Mouse (Mus musculus): ENCODE measurements at regions not wholly inside any gene's neighbourhood (a gene's known extent, or its start where the extent isn't known, plus 50 kb on each side); places are given as distances from the start of the nearest gene placed in this dataset.
A peak's percentile ranks its signal among the peaks of the same experiment; 100 is the strongest.
"Not testable (repeated sequence)": the region's sequence is repeated elsewhere in the genome, so short reads cannot be mapped to it uniquely, and the experiment has no call there.

DNA sequence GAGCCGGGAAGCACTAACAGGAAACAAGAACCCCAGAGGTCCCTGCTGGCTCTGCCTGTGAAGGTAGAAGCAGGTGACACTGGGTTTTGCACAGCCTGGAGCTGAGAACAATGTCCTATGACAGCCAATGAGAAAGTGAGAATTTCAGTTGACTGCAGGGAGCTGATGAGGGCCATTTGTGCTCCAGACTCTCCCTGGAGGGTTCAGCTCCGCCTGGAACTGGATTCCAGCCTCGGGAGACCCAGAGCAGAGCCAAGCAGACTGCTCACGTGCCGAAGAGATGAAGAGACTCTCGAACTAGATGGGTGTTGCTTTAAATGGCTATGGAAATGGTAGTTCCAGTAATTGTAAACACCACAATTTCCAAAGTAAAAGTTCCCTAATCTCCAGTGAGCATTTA lies 93.5 kb downstream of the Cand1 start:
- DNase-seq (ENCODE audit: low read depth, low spot score): peak; percentile 57

DNA sequence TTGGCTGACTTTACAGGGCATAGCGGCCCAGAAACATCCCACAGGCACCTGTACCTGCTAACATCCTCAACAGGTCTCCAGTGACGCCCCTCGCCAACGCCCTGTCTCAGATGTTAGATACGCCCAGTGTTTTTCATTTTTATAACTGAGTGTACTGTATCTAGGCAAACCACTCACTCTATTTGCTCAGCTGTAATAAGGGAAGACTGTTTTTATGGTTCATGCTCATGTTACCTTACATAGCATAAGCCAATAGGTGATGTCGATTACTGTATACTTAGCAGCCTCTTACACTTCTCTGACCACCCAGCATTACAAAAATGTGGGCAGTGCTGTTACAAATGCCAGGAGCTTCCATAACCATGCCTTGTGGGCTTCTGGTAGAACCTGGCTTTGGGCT lies 97.0 kb downstream of the Cand1 start:
- DNase-seq (ENCODE audit: low read depth, low spot score): no peak

DNA sequence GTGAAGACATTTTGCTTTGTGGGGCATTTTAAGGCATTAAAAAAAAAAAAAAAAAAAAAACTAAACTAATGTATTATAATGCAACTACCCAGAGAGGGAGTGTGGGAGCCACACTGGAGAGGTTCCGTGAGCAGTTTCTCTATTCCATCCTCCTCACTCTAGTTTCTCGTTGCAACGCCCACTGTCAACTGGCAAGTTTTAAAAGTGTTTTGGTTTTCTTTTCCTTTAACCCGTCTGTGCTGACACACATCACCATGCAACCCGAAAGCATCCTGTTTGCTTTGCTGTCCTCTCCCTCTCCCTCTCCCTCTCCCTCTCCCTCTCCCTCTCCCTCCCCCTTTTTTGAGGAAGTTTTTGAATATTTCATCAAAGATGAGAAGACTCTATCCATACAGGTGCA lies 97.5 kb downstream of the Cand1 start:
- no peak for DNase-seq (ENCODE audit: low read depth, low spot score)

DNA sequence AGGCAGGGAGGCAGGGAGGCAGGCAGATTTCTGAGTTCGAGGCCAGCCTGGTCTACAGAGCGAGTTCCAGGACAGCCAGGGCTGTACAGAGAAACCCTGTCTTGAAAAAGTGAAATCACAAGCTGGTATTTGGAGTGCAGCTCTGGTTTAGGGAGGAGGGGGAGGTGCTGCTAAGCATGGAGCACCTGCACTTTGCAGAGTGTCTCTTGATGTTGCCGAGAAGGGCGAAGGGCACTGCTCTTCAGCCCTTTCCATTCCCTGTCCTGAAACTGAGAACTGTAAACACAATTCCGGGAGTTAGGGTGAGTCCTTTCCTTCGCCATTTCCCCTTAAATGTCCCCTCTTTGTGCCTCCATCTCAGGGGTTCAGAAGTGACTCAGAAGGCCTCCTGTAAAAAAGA lies 101.6 kb downstream of the Cand1 start:
- DNase-seq (ENCODE audit: low read depth, low spot score): no peak

DNA sequence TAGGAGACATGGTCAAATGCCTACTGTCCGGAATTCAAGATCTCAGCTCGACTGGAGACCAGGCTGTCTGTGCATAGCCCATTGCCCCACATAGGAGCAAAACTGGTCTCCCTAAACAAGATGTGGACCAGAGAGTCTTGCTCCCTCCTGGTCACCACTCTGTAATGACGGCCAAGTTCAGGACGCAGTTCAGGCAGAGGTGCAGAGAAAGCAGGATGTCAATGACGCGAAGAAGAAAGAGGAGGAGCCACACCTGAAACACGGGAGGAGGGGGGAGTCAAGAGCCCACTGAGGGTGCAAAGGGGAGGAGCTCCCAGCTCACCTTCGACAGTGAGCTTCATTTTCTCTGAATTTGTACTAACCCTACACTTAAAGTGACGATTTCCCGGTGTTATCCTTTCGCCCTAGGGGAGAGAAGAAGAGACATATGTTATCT lies 104.3 kb downstream of the Cand1 start:
- peak; percentile 31 for DNase-seq (ENCODE audit: low read depth, low spot score)

DNA sequence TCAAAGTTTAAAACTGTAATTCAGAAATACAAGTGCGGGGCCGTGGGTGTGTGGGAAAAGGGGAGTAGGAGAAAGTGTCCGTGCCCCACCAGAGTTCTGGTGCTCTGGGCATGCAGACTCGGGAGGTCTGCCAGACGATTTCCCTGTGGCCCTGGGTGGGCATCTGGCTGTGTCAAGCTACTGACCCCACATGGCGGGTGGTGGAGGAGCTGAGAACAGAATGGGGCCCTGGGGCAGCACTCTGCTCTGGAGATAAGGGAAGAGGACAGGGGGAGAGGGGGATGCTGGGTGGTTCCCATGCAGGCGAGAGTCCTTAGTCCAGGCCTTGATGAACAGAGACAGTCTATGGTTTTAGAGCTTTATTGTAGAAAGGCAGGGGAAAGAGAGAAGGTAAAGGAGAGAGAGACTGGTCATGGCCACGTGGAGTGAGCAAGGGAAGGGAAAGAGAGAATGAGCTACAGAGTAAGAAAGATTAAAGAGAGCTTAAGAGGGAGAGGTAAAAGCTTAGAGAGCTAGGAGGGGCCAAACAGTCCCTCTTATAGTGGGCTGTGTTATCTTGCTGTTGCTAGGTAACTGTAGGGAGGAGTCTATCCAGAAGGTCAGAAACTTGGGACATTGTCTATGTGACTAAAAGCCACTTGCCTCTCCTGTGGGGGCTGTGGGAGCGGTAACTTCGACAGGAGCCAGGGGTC lies 104.9 kb downstream of the Cand1 start:
- peak; percentile 58 for DNase-seq (ENCODE audit: low read depth, low spot score)

DNA sequence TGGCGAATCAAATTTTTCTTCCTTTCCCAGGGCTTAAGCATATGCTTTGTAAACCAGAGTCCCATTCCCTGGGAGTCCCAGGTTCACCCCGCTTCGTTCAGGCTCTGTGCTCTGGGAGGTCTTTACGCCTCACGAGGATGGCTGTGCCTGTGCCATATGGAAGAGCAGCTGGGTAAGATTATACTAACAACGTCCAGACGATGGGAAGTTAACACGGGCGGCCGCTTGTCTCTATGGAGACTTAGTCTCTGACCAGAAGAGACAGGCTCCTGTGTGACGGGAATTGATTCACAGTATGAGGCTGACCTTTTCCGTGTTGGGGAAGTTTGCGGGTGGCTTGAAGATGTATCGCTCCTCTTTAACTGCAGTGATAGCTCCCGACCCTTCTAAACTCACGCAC lies 107.9 kb downstream of the Cand1 start:
- DNase-seq (ENCODE audit: low read depth, low spot score): peak; percentile 48

DNA sequence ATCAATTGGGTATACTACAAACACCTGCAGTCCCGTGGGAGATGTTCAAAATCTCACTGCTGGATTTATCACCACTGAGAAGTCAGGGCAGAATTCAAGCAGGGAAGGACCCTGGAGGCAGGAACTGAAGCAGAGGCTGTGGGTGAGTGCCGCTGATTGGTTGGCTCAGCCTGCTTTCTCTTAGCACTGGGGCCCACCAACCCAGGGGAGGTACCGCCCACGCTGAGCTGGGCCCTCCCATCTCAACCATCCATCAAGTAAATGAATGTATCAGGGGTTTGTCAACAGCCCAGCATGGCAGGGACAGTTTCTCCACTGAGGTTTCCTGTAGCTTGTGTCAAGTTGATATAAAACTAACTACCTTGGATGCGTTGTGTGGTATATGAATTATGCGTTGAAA lies 109.2 kb downstream of the Cand1 start:
- DNase-seq (ENCODE audit: low read depth, low spot score): peak; percentile 81

DNA sequence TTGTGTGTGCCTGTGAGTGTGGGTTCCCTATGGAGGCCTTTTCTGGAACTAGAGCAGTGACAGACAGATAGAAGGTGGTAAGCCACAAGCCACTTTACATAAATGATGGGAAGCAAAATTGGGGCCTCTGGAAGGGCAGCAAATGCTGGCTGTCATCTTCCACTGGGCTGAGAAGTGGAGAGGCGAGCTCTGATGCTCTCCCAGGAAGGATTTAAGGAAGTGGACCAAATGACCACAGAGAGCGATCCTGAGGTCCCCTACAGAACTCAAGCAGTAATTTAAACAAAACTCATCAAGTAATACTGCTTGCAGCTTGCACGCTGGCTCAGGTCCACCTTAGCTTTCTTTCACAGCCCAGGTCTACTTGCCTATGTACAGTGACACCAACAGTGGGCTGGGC lies 111.8 kb downstream of the Cand1 start:
- no peak for DNase-seq (ENCODE audit: low read depth, low spot score)

DNA sequence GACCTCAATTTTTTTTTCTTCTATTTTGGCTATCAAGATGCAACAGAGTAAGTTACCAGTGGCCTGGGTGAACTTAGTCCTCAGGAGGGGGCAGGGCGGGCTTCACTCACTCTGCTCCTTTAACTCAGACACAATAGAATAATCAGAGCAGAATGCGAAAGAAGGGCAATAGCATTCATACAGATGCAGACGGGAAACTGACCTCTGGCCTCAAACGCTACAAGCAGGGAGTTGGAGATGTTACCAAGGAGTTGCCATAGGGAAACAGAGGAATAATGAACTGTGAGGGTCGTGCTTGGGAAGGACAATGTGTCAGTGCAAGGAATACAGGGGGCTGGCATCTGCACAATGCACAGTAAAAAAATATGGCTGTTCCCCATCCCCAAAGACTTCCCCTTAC lies 116.3 kb downstream of the Cand1 start:
- no peak for DNase-seq (ENCODE audit: low read depth, low spot score)

DNA sequence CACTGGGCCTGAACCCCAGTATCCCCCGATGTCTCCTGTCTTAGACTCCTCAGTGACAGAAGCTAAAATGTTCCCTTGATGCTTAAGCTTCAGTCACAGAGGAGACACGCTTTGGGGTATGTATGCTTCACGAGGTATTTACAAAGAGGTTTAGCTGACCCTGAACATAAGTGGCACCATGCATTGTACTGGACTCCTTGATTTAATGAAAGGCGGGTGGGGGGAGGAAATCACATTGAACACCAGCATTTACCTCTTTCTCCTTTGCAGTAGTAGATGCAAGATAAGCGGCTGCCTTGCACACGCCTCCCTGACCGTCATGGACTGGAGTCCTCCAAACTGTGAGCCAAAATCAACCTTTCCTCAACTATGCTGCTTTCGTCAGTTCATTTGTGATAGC lies 117.5 kb downstream of the Cand1 start:
- DNase-seq (ENCODE audit: low read depth, low spot score): peak; percentile 13

DNA sequence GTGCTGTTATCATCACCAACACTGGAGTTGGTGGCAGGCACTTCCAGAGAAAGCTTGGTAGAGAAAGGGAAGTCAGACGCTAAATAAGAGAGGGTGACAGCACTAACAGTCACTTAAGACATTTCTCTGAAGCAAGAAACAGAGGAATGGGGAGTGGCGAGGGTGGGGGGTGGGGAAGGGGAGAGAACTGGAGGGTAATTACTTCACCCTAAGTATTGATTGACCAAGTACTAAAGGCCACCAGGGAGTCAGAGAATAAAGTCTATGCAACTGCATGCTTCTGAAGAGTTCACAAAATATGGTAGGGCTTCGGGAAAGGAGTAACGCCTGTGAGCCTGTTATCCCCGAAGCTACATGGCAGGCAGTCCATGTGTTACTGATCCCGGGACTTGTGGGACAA lies 118.3 kb downstream of the Cand1 start:
- DNase-seq (ENCODE audit: low read depth, low spot score): no peak

DNA sequence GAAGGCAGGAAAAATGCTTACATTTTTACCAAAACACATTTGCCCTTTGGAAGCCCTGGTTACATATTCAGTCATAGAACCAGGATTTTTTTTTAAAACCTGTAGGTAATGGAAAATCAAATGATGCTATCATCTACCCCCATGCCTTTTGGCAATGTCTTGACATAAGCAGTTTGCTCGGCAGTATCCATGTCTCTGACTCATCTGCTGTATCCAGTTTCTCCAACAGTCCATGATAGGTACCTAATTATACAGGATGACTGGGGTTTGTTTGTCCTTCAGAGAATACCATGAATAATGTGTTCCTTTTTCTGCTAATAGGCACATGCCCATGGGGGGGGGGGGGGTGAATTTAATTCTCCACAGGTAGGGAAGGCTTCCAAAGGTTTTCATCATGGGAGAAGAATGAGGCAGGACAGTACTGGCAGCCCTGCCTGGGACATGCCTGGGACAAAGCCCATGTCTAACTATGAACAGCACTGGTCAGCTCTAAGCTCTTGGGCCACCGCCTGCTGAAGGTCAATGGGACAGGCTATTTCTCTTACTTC lies 122.9 kb downstream of the Cand1 start:
- DNase-seq (ENCODE audit: low read depth, low spot score): no peak

DNA sequence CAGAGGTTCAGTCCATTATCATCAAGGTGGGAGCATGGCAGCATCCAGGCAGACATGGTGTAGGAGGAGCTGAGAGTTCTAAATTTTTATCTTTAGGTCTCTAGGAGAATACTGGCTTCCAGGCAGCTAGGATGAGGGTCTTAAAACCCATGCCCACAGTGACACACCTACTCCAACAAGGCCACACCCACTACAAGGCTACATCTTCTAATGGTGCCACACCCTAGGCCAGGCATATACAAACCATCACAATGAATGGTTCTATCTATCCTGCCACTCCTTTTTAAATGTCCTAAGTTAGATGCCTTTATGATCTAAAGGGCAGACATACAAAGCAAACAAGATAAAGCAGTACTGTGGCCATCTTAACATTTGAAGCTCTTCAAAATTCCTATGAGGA lies 124.7 kb downstream of the Cand1 start:
- DNase-seq (ENCODE audit: low read depth, low spot score): not testable (repeated sequence)

DNA sequence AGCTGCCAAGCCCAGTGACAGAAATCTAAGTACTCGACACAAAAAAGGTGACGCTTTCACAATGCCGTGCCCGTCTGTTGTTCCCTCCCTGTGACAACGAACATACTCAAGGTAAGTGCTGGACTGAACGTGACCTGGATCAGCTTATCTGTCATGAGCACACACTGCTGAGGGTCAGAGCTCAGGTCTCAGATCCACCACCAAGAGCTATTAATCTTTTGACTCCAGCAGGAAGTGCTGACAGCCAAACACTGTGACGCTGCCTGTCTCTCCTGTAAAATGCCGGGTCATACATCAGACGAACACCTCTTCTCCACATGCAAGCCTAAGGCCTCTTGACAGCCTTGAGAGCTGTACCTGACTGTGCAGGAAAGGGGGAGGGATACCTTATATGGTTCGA lies 125.2 kb downstream of the Cand1 start:
- DNase-seq (ENCODE audit: low read depth, low spot score): no peak

DNA sequence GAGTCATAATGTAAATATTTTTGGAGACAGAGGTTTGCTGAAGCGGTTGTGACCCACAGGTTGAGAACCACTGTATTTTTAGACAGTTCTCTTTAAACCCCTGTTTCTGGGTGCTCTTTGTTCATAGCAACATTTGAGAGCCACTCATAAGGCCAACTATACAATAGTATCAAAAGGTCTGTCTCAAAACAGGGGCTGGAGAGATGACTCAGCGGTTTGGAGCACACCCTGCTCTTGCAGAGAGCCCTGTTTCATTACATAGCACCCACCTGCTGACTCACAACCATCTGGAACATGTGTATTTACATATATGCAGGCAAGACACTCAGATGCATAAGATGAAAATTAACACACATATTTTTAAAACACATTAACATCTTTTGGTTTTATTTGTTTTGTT lies 128.0 kb downstream of the Cand1 start:
- peak; percentile 18 for DNase-seq (ENCODE audit: low read depth, low spot score)

DNA sequence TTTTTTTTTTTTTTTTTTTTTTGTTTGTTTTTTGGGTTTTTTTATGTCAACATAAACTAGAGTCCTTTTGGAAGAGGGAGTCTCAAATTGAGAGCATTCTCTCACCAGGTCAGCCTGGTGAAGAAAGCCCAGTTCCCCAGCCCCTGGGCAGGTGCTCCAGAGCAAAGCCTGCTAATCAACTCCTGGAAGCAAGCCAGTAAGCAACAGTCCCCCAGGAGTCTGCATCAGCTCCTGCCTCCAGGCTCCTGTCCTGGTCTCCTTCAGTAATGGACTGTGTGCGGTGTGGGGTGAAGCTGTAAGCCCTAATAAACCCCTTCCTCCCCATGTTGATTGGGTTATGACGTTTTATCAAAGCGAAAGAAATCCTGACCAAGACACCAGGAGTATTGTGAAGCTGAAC lies 128.4 kb downstream of the Cand1 start:
- DNase-seq (ENCODE audit: low read depth, low spot score): no peak

DNA sequence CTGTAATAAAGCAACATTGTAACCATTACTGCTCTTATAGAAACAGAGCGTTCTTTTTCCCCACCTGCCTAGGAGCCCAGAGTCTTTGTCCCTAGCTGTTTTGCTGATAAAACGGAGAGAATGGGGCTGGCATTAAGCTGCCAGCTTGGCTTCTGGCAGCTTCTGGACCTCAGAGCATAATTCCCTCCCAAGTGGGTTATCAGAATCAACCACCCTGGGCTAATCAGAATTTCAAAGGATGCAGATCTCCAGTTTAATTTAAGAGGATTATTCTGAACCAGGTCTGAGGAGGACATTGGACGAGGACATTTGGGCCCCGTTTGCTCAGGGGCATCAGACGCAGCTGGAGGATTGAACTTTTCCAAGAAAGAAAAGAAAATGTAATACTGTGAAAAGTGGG lies 129.2 kb downstream of the Cand1 start:
- DNase-seq (ENCODE audit: low read depth, low spot score): no peak

DNA sequence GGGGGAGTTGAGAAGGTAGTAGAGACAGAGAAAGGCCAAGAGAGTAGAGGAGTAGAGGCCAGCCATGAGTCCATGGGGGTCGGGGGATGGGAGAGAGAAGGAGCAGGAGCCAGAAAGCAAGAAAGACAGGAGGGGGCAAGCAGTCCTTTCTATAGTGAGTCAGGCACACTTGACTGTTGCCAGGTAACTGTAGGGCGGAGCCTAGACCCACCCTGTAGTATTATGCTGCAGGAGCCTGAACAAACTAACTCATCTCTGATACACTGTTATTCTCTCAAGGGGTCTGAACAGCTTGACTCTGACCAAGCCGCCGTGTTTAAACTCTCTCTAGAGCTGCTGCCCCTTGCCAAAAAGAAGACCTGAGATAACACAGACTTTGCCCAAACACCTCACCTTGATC lies 130.6 kb downstream of the Cand1 start:
- DNase-seq (ENCODE audit: low read depth, low spot score): peak; percentile 80

DNA sequence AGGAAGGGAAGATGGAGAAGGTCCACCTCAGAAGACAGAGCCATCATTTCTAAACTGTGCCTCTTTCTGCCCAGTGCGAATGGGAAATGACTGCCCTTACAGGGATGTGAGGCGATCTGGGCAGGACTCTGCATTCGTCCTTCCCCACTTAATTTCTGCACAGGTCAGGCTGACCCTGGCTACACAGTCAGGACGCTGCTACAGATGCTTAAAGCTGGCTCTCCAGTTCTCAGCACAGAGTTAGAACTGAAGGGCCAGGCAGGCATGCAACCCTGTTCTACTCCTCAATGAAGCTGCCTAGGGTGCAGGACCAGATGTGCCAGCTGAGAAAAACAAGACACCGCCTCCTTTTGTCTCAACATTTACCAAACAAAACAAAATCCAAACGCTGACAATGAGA lies 132.1 kb downstream of the Cand1 start:
- peak; percentile 16 for DNase-seq (ENCODE audit: low read depth, low spot score)

DNA sequence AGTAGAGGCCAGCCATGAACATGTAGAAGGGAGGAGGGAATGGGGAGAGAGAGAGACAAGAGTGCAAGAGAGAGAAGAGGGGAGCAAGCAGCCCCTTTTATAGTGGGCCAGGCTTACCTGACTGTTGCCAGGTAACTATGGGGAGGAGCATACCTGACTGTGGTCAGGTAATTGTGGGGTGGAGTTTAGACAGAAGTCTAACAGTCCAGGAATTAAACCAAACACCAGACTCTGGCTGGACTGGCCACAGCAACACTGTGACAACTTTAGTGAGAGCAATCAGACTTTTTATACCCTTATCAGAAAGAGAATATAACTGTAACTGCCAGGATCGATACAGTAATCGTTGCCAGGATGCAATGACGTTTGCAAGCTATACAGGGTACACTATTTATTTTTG lies 133.8 kb downstream of the Cand1 start:
- no peak for DNase-seq (ENCODE audit: low read depth, low spot score)

DNA sequence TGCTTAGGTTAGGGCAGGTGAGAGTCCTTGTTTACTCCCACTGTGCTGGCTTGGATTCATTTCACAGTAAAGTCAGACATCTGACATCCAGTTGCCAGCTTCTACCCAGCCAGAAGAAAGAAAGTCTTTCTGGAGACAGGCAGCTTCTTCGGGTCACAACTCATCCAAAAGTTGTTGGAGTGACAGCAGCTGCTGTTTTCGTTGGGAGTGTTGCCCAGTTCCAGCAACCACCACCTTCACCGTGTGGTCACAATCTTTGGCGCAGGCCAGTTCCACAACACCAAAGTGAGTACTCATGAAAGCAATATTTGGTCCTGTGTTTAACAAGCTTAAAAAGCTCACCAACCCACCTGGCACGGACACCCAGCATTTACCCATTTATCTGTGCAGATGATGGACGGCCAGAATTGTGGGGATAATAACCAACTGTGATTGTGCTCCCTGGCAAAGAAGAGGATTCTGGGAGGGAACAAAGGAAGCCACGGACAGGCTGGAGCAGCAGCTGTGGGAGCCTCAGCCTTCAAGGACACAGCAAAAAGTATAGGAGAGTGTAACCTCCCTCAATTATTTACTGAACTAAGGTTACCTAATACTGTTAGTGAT lies 134.5 kb downstream of the Cand1 start:
- no peak for DNase-seq (ENCODE audit: low read depth, low spot score)

DNA sequence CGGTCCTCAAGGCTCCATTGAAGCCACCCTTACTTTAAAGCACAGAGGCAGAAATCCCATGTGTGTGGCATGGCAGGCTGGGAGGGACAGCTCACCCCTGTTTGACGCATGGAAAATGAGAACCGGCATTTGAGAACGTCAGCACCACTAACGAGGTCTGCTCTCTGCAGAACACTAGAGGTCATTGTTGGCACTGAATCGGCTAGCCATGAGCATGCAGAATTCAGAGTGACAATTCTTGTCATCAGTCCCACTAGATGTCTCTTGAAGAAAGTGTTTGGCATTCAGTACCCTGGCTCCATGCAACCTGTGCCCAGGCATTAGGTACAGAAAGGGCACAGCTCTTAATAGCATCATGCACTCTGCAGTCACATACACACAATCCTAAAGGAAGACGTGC lies 139.3 kb downstream of the Cand1 start:
- DNase-seq (ENCODE audit: low read depth, low spot score): no peak
